Mouse (Mus musculus): Measurements from ENCODE around the gene Npb. TPM values are rescaled to one million over a fixed set of nuclear protein-coding genes. Genes with fewer than 3 reads are reported as not detected.

The Npb gene
- total and polyA plus RNA-seq, 3 experiments: 0.27 to 1.7 TPM; not detected in 1

GRCm38 (mm10) chr11:120575046-120575445, 33.2 kb upstream of the Npb start:
- no peak for DNase-seq (ENCODE audit: low read depth, low spot score)
- Histone ChIP-seq H3K4me1 (ENCODE audit: control insufficient read depth in 1 of 2, insufficient read depth in 2 of 2, low read length in 2 of 2) (peaks cover 8 to 22% of the 10 kb centered on the region in 2 experiments), H3K79me2 (ENCODE audit: control insufficient read depth, insufficient read depth, low read length, poor library complexity) (peaks cover 51% of the 10 kb centered on the region), H3K27me3 (ENCODE audit: control insufficient read depth in 1 of 2, insufficient read depth in 2 of 2, low read length in 2 of 2) (no peaks in the 10 kb centered on the region), H3K9ac (ENCODE audit: control insufficient read depth, low read depth, low read length, poor library complexity, severe bottlenecking) (peak overlapping the region; percentile 92), H3K4me3 (ENCODE audit: control insufficient read depth in 1 of 2, insufficient read depth in 1 of 2, low read depth in 2 of 2, low read length in 2 of 2) (no peak overlapping the region; a peak in 1 of 4 replicates), H3K36me3 (ENCODE audit: control insufficient read depth in 1 of 2, insufficient read depth in 2 of 2, low read length in 2 of 2) (peaks cover 8 to 33% of the 10 kb centered on the region in 2 experiments), H3K27ac (ENCODE audit: control insufficient read depth, low read depth, low read length) (no peak overlapping the region; the same call in 1 of the 2 replicates), H3K9me3 (replicated peaks; ENCODE audit: insufficient read depth, low read length) (no peaks in the 10 kb centered on the region)
- no peak for TF ChIP-seq UBTF (IDR thresholded peaks at IDR 0.05; ENCODE audit: borderline replicate concordance, insufficient read depth, low read depth, low read length)
- TF ChIP-seq ZKSCAN1 (IDR thresholded peaks at IDR 0.05; ENCODE audit: low read depth, low read length): no peak
- no peak for TF ChIP-seq POLR2AphosphoS5 (IDR thresholded peaks at IDR 0.05; ENCODE audit: borderline replicate concordance, low read depth, low read length)
- peak in 1 of 2 experiments; percentile 10; a peak in 1 of 4 replicates for TF ChIP-seq POLR2A (IDR thresholded peaks at IDR 0.05; ENCODE audit: control insufficient read depth in 1 of 2, insufficient read depth in 1 of 2, low read depth in 1 of 2, low read length in 2 of 2, poor library complexity in 1 of 2)
- TF ChIP-seq GATA1 (IDR thresholded peaks at IDR 0.05; ENCODE audit: low read depth, low read length): no peak
- no peak for TF ChIP-seq ZC3H11A (IDR thresholded peaks at IDR 0.05; ENCODE audit: low read depth, low read length)
- TF ChIP-seq ZNF384 (IDR thresholded peaks at IDR 0.05; ENCODE audit: low read depth, low read length): peak; percentile 79
- no peak for TF ChIP-seq TCF12 (IDR thresholded peaks at IDR 0.05; ENCODE audit: low read depth, low read length)
- no peak for TF ChIP-seq MYC (IDR thresholded peaks at IDR 0.05; ENCODE audit: low read depth, low read length)

GRCm38 (mm10) chr11:120575940-120576339, 32.3 kb upstream of the Npb start:
- DNase-seq (ENCODE audit: low read depth, low spot score): peak; percentile 50
- H3K27me3 ChIP-seq (ENCODE audit: control insufficient read depth in 1 of 2, insufficient read depth in 2 of 2, low read length in 2 of 2): no peaks in the 10 kb centered on the region
- H3K27ac ChIP-seq (ENCODE audit: control insufficient read depth, low read depth, low read length): no peak overlapping the region
- no peak overlapping the region for H3K4me3 ChIP-seq (ENCODE audit: control insufficient read depth in 1 of 2, insufficient read depth in 1 of 2, low read depth in 2 of 2, low read length in 2 of 2)
- peaks cover 8 to 23% of the 10 kb centered on the region in 2 experiments for H3K4me1 ChIP-seq (ENCODE audit: control insufficient read depth in 1 of 2, insufficient read depth in 2 of 2, low read length in 2 of 2)
- H3K79me2 ChIP-seq (ENCODE audit: control insufficient read depth, insufficient read depth, low read length, poor library complexity): peaks cover 54% of the 10 kb centered on the region
- TF ChIP-seq E2F4 (IDR thresholded peaks at IDR 0.05; ENCODE audit: borderline replicate concordance, low read depth, low read length) (no peak), MAZ (IDR thresholded peaks at IDR 0.05; ENCODE audit: low read depth, low read length) (no peak), NELFE (IDR thresholded peaks at IDR 0.05; ENCODE audit: low read depth, low read length) (no peak), USF2 (IDR thresholded peaks at IDR 0.05; ENCODE audit: borderline replicate concordance in 1 of 2, insufficient read depth in 1 of 2, low read depth in 1 of 2, low read length in 2 of 2) (no peak), HCFC1 (IDR thresholded peaks at IDR 0.05; ENCODE audit: low read depth, low read length) (no peak), RAD21 (IDR thresholded peaks at IDR 0.05; ENCODE audit: low read depth, low read length) (no peak), ZNF384 (IDR thresholded peaks at IDR 0.05; ENCODE audit: low read depth, low read length) (no peak)
- H3K9me3 ChIP-seq (replicated peaks; ENCODE audit: insufficient read depth, low read length): no peaks in the 10 kb centered on the region
- H3K36me3 ChIP-seq (ENCODE audit: control insufficient read depth in 1 of 2, insufficient read depth in 2 of 2, low read length in 2 of 2): peaks cover 4 to 27% of the 10 kb centered on the region in 2 experiments
- no peak overlapping the region for H3K9ac ChIP-seq (ENCODE audit: control insufficient read depth, low read depth, low read length, poor library complexity, severe bottlenecking)

All from MEL (cell line).